17 mouse cellular contexts compared by ENCODE assay signal in genomic region chr10:81556282-81556681, GRCm38 (mm10). TPM values are rescaled to one million over a fixed set of nuclear protein-coding genes. Genes with fewer than 3 reads are reported as not detected.
A peak's percentile ranks its signal among the peaks of the same experiment; 100 is the strongest.
DNase-seq lines count a peak whose midpoint lies in the region; ATAC-seq and TF ChIP-seq lines count a peak whose summit lies in the region.
"Had no signal": no experiment of that assay in that cellular context is flagged by ENCODE, and none has a peak within 500 bp of the region (broad histone marks: within the 10 kb centered on the region; RNA-seq: fewer than 3 reads in every experiment).

No protein-coding gene starts in this region.

- ATAC-seq in kidney, postnatal 0 days (replicated peaks; ENCODE audit: low FRiP score, low read depth) = no peak
- ATAC-seq: forebrain, embryonic 15.5 days; intestine, embryonic 16.5 days; Patski had no signal

- H3K4me3 ChIP-seq in kidney, postnatal 0 days (replicated peaks; ENCODE audit: low read depth, low read length) = no peak overlapping the region
- H3K4me3 ChIP-seq in bone marrow, adult 2 months (replicated peaks; ENCODE audit: control insufficient read depth, low read depth, low read length) = no peak overlapping the region
- H3K4me3 ChIP-seq: forebrain, embryonic 15.5 days; lung, embryonic 15.5 days; midbrain, embryonic 12.5 days; neural tube, embryonic 12.5 days had no signal

- 65% methylated on average over 3 of the region's 3 CpGs for WGBS in kidney, postnatal 0 days
- 76% methylated on average over 3 of the region's 3 CpGs for WGBS in bone marrow, adult 2 months

- no peaks in the 10 kb centered on the region for H3K9me3 ChIP-seq in kidney, postnatal 0 days (replicated peaks; ENCODE audit: low read length)
- H3K9me3 ChIP-seq: forebrain, embryonic 15.5 days; lung, embryonic 15.5 days; neural tube, embryonic 12.5 days had no signal

- H3K27me3 ChIP-seq in kidney, postnatal 0 days (ENCODE audit: insufficient read depth, low read length) = no peaks in the 10 kb centered on the region
- H3K27me3 ChIP-seq: forebrain, embryonic 15.5 days; lung, embryonic 15.5 days; neural tube, embryonic 12.5 days; Patski had no signal

- H3K36me3 ChIP-seq in kidney, postnatal 0 days (ENCODE audit: insufficient read depth, low read length) = no peaks in the 10 kb centered on the region
- H3K36me3 ChIP-seq: forebrain, embryonic 15.5 days had no signal

- H3K4me2 ChIP-seq in kidney, postnatal 0 days (ENCODE audit: low read length) = no peak overlapping the region
- H3K4me2 ChIP-seq: forebrain, embryonic 15.5 days; lung, embryonic 15.5 days; midbrain, embryonic 12.5 days; neural tube, embryonic 12.5 days had no signal

- H3K9ac ChIP-seq in kidney, postnatal 0 days (ENCODE audit: low read depth, low read length) = no peak overlapping the region
- H3K9ac ChIP-seq: forebrain, embryonic 15.5 days; lung, embryonic 15.5 days; midbrain, embryonic 12.5 days; neural tube, embryonic 12.5 days had no signal

- TF ChIP-seq POLR2A in bone marrow, adult 2 months (IDR thresholded peaks at IDR 0.05; ENCODE audit: borderline replicate concordance, control insufficient read depth, low read depth, low read length) = no peak

- H3K4me1 ChIP-seq in kidney, postnatal 0 days (replicated peaks; ENCODE audit: insufficient read depth, low read length) = 0 out of 2 replicates have a peak, but pooled peaks cover 4% of the 10 kb centered on the region
- peaks cover under 1% of the 10 kb centered on the region for H3K4me1 ChIP-seq in bone marrow, adult 2 months (ENCODE audit: control insufficient read depth, insufficient read depth, low read length)

- no peak for DNase-seq in kidney, postnatal 0 days (ENCODE audit: low spot score)
- DNase-seq in kidney, postnatal 25 days = no peak
- peak; percentile 59 for DNase-seq in thymus, postnatal 4 days
- no peak for DNase-seq in thymus, adult 18-20 months
- no peak for DNase-seq in adrenal gland, postnatal 10 days
- DNase-seq in c-Kit-positive CD71-positive TER-119-positive erythroid progenitor cells, embryonic 14.5 days (ENCODE audit: low spot score) = no peak
- DNase-seq: adrenal gland, postnatal 14 days; cerebellum, adult 9-10 months; heart, postnatal 36 days; right cerebral cortex, adult 18-20 months had no signal

- peak; percentile 49 for TF ChIP-seq CTCF in kidney, postnatal 0 days (IDR thresholded peaks at IDR 0.05; ENCODE audit: low read depth)
- peak; percentile 41; the same call in 1 of the 2 replicates for TF ChIP-seq CTCF in bone marrow, adult 2 months (IDR thresholded peaks at IDR 0.05; ENCODE audit: control insufficient read depth, insufficient read depth, low read length)

- no peak overlapping the region for H3K27ac ChIP-seq in kidney, postnatal 0 days
- no peak overlapping the region for H3K27ac ChIP-seq in bone marrow, adult 2 months (ENCODE audit: control insufficient read depth, insufficient read depth, low read depth, low read length, poor library complexity)
- H3K27ac ChIP-seq: forebrain, embryonic 15.5 days; lung, embryonic 15.5 days; midbrain, embryonic 12.5 days; neural tube, embryonic 12.5 days had no signal

RNA-seq across cellular contexts. Expression of gene Aes, which starts 3.0 kb away (rescaled TPM):
- 566 and 582 TPM in 2 replicates for polyA plus RNA-seq in kidney, postnatal 0 days (2015; fragmentation: Nextera tagmentation; extraction: Ambion mirVana)
- 183 and 306 TPM in 2 replicates for polyA plus RNA-seq in bone marrow, adult 2 months (2011; ENCODE audit: insufficient read depth, insufficient read length, low replicate concordance, missing spikeins)
- 100 to 1,000 TPM; 541 to 611 TPM for total RNA-seq in adrenal gland, postnatal 10 days (2021)

RNA-seq across cellular contexts. Expression of gene Gna11, which starts 11.3 kb away (rescaled TPM):
- polyA plus RNA-seq in kidney, postnatal 0 days (2015; fragmentation: Nextera tagmentation; extraction: Ambion mirVana) = 69.5 and 72.3 TPM in 2 replicates
- polyA plus RNA-seq in bone marrow, adult 2 months (2011; ENCODE audit: insufficient read depth, insufficient read length, low replicate concordance, missing spikeins) = 12.3 and 23.8 TPM in 2 replicates
- 10 to 100 TPM; 63.8 to 72.7 TPM for total RNA-seq in adrenal gland, postnatal 10 days (2021)

RNA-seq across cellular contexts. Expression of gene Tle2, which starts 18.1 kb away (rescaled TPM):
- polyA plus RNA-seq in kidney, postnatal 0 days (2015; fragmentation: Nextera tagmentation; extraction: Ambion mirVana) = 29.2 and 30.8 TPM in 2 replicates
- 18.5 and 41.7 TPM in 2 replicates for polyA plus RNA-seq in bone marrow, adult 2 months (2011; ENCODE audit: insufficient read depth, insufficient read length, low replicate concordance, missing spikeins)
- total RNA-seq in adrenal gland, postnatal 10 days (2021) = 10 to 100 TPM; 10.9 to 18.1 TPM

RNA-seq across cellular contexts. Expression of gene Gna15, which starts 32.3 kb away (rescaled TPM):
- polyA plus RNA-seq in kidney, postnatal 0 days (2015; fragmentation: Nextera tagmentation; extraction: Ambion mirVana) = 0.80 and 0.92 TPM in 2 replicates
- polyA plus RNA-seq in bone marrow, adult 2 months (2011; ENCODE audit: insufficient read depth, insufficient read length, low replicate concordance, missing spikeins) = 5.4 and 9.4 TPM in 2 replicates
- total RNA-seq in adrenal gland, postnatal 10 days (2021) = 1 to 10 TPM in 1 of 2 experiments, under 1 TPM in 1; 0.66 to 1.1 TPM
- polyA plus RNA-seq: Patski had no signal

RNA-seq across cellular contexts. Expression of gene Tle6, which starts 44.6 kb away (rescaled TPM):
- polyA plus RNA-seq in kidney, postnatal 0 days (2015; fragmentation: Nextera tagmentation; extraction: Ambion mirVana) = 7.3 and 9.4 TPM in 2 replicates
- polyA plus RNA-seq in bone marrow, adult 2 months (2011; ENCODE audit: insufficient read depth, insufficient read length, low replicate concordance, missing spikeins) = 23.2 and 27.8 TPM in 2 replicates
- 10 to 100 TPM in 1 of 2 experiments, 1 to 10 TPM in 1; 8.7 to 10.8 TPM for total RNA-seq in adrenal gland, postnatal 10 days (2021)
